Mouse (Mus musculus): Measurements from ENCODE around the gene Lcn10.
A peak's percentile ranks its signal among the peaks of the same experiment; 100 is the strongest.
"Not testable (repeated sequence)": the region's sequence is repeated elsewhere in the genome, so short reads cannot be mapped to it uniquely, and the experiment has no call there.

Lcn10 gene

DNA sequence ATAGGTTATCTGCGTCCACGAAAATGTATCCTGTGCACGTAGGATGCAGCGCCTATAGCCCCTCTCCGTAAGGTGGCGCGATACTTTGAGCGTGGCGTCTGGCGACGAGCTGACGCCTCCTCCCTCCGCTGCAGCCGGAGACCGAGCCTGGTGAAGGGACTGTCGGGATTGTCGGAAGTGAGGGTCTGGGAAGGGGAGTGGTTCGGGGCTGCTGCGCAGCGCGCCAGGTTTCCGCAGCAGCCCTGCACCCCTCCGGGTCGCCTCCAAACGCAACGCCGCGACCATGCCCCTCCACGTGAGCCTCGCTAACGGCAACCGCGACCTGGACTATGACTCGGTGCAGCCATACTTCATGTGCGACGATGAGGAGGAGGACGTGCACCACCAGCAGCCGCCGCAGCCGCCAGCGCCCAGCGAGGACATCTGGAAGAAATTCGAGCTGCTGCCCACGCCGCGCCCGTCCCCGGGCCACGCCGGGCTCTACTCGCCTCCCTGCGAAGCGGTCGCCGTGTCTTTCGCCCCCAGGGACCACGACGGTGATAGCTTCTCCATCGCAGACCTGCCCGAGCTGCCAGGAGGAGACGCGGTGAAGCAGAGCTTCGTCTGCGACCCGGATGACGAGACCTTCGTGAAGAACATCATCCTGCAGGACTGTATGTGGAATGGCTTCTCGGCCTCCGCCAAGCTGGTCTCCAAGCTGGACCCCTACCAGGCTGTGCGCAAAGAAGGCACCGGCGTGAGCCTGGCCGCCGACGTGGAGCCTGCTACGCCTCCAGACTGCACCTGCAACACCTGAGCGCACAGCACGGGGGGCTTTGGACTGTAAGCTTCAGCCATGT lies 24.3 kb downstream of the Lcn10 start, which contains the start of gene Bmyc:
Bmyc (plus strand) TSS at position 97 of the 839 bp plus-strand sequence.
- DNase-seq (ENCODE audit: low read depth) = peak; percentile 25

DNA sequence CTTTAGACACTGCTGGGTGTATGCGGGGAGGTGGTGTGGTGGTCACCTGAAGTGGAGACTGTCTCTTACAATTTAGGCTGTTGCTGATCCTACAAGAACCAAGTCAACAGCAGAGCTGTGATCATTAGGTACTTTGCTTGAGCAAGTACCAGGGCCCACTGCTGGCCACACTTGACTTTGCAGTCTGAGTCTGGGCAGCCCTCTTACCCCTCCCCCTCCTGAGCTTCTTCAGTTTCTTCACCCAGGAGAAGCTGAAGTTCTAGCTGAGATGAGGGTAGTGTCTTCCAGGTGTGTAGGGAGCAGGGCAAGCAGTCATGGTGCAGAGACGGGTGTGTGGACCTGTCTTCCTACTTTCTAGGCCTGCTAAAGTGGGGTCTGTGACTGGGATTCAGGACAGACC lies 25.6 kb downstream of the Lcn10 start:
- DNase-seq (ENCODE audit: low read depth) = no peak

DNA sequence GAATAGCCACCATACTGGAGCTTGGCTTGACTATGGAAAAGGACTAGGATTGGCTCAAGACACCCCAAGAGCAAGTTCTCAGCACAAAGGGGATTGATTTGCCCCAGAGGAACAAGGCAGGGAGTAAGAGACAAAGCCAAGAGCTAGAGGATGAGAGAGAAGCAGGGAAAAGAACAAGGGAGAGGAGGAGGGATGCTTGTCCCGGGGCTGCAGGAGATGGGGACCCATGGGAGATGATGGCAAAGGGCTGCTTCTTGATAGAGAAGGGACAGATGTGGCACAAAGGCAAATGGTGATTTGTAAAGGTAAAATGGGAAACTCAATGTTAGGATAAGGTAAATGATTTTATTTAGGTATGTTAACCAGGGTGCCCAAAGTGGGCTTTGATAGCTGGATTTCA lies 26.5 kb downstream of the Lcn10 start:
- DNase-seq (ENCODE audit: low read depth) = not testable (repeated sequence)

DNA sequence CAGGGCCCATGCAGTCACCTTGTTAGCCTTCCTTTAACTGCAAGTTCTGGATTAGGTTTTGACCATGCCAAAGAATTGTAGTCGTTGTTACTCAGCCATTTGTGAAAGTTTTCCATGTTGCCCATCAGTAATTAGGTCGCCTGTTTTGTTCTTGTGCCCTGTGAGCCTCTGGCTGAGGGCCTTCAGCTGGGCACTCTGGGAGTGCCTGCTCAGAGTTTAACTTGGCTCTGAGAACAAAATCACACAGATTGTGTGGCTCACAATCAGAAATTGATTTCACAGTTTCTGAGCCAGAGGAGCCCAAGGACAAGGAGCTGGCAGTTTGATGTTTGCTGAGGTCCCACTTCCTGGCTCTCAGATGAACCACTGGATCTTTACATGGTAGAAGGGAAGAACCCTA lies 27.3 kb downstream of the Lcn10 start:
- DNase-seq (ENCODE audit: low read depth) = not testable (repeated sequence)

DNA sequence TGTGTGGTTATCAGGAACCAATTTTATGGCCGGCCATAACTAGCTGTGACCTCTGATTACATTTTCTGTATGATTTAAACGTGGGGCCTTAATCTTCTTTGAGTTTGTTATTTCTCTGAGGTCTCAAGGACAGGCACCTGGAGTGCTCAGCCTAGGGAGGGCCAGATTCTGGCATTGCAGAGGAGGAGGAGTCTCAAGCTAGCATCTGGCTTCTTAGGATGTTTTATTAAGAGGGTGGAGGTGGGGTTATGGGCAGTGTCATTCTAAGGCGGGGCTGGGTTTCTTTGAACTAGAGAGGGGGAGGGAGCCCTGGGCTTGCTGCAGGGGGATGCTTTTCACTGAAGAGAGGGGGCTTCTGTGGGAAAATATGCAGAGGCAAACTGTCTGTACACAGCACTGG lies 29.1 kb downstream of the Lcn10 start:
- not testable (repeated sequence) for DNase-seq (ENCODE audit: low read depth)

DNA sequence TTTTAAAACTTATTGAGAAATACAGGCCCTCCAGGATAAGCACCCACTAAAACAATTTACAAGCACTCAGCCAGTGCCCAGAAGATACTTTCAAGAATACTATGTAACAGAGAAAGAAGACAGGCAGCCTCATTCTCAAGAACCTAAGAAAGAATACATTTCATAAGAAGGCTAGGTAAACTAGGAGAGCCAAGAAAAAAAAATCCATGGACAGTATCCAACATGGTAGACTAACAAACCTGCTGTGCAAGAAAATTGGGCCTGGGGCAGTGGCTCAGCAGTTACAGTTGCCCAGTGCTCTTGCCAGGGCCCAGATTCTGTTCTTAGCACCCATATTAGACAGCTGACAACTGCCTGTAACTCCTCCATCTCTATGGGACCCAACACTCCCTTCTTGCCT lies 34.7 kb downstream of the Lcn10 start:
- no peak for DNase-seq (ENCODE audit: low read depth)

DNA sequence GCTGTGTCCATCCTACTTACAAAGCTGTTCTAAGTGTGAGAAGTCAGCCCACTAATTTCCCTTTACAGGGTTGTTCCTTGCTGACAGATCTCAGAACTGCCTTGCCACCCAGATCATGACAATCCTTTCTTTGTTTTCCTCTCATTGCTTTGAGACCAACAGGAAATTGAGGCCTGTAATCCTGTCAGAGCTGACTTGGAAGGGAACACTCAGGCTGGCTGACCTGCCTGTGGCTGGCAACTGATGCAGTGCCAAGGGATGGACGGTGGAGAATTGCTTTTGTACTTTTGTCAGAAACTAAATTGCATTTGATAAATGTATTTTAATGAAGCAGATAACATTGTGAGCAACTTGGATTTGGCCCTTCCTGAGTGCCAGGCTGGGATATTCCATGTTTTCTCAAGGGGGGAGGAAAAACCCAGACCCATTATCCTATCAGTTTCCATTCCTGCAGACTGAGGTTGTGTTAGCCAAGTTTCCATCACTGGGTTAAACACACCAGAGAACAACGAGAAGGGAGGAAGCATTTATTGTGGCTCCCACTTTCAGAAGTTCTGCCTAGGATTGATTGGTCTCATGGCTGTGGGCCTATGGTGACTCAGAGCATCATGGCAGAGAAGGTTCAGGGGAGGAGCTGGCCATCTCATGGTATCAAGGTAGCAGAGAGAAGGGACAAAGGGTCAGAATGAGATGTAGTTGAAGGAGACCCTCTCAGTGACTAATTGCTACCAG lies 50.8 kb downstream of the Lcn10 start:
- DNase-seq (ENCODE audit: low read depth) = no peak

Measured in fibroblast of lung, adult 2 months (primary cell).